Mouse (Mus musculus) lung, embryonic 14.5 days (tissue): ENCODE results near the gene Capn15. TPM values are rescaled to one million over a fixed set of nuclear protein-coding genes. Genes with fewer than 3 reads are reported as not detected.

Experiments
- ATAC-seq: fragments of 200-750 bp; cut with Nextera tagmentation; 2 replicates; pipeline ENCODE4 v1.8.0; 2017; ENCODE audit warnings: mild to moderate bottlenecking, moderate TSS enrichment, moderate library complexity; ENCODE audit not compliant: insufficient read depth
- DNase-seq: peaks from one replicate; pipeline ENCODE4 v3.0.0-alpha.2; 2015
- H3K27ac ChIP-seq: fragments of 300-500 bp; sonication (generic); 2 replicates; pipeline ENCODE4 v1.5.1; 2014; ENCODE audit warnings: low read depth, mild to moderate bottlenecking, moderate library complexity
- H3K27me3 ChIP-seq: fragments of 300-500 bp; sonication (generic); 2 replicates; pipeline ENCODE4 v1.6.1; 2014; ENCODE audit warnings: low read length, control low read depth; ENCODE audit not compliant: insufficient read depth
- H3K36me3 ChIP-seq: fragments of 300-500 bp; sonication (generic); 2 replicates; pipeline ENCODE4 v1.6.1; 2014; ENCODE audit warnings: control low read depth; ENCODE audit not compliant: insufficient read depth
- H3K4me1 ChIP-seq: fragments of 300-500 bp; sonication (generic); 2 replicates; pipeline ENCODE4 v1.6.1; 2014; ENCODE audit warnings: antibody characterized with exemption, control low read depth; ENCODE audit not compliant: insufficient read depth
- H3K4me2 ChIP-seq: fragments of 300-500 bp; sonication (generic); 2 replicates; pipeline ENCODE4 v1.6.1; 2014; ENCODE audit warnings: mild to moderate bottlenecking
- H3K4me3 ChIP-seq: fragments of 300-500 bp; sonication (generic); 2 replicates; pipeline ENCODE4 v1.5.1; 2014; ENCODE audit warnings: low read depth, low read length
- H3K9ac ChIP-seq: fragments of 300-500 bp; sonication (generic); 2 replicates; pipeline ENCODE4 v1.6.1; 2014
- H3K9me3 ChIP-seq: fragments of 300-500 bp; sonication (generic); 2 replicates; pipeline ENCODE4 v1.6.1; 2016; ENCODE audit warnings: low read depth, low read length, control low read depth
- CTCF ChIP-seq: IDR thresholded peaks from 2 replicates; pipeline ENCODE4 v1.5.1; 2016; ENCODE audit warnings: antibody characterized with exemption, low read depth
- WGBS: fragments of 180-500 bp; shearing (Covaris S2); extraction: QIAGEN DNeasy Blood & Tissue Kit; methylation state at CpG from one replicate; pipeline ENCODE4 v1.1.7; 2014; 5-methylcytosine and 5-hydroxymethylcytosine counted together
- polyA plus RNA-seq: library from polyadenylated mRNA; unstranded; fragments of >200 nt; fragmentation: Nextera tagmentation; extraction: Ambion mirVana; gene quantifications from 2 replicates; pipeline ENCODE4 v1.2.1, GENCODE M21; 2014

The Capn15 gene
- polyA plus RNA-seq, 1 experiment from 2014 or later, result 30.5 TPM

GRCm38 (mm10) chr17:26021728-26022341 is 36.2 kb upstream of the Capn15 start:
- no peaks in the 10 kb centered on the region for H3K4me1 ChIP-seq
- ATAC-seq, result no peak
- no peak overlapping the region for H3K4me2 ChIP-seq
- H3K9me3 ChIP-seq, result no peaks in the 10 kb centered on the region
- WGBS, result 60% methylated on average over 9 of the region's 9 CpGs
- TF ChIP-seq CTCF, result no peak
- peaks cover 11% of the 10 kb centered on the region; the same call in 1 of the 2 replicates for H3K36me3 ChIP-seq
- DNase-seq, result no peak
- no peak overlapping the region for H3K9ac ChIP-seq
- H3K4me3 ChIP-seq, result no peak overlapping the region
- H3K27ac ChIP-seq, result no peak overlapping the region
- H3K27me3 ChIP-seq, result no peaks in the 10 kb centered on the region

GRCm38 (mm10) chr17:26020848-26021347 is 35.3 kb upstream of the Capn15 start:
- Histone ChIP-seq H3K9me3 (no peaks in the 10 kb centered on the region), H3K4me3 (no peak overlapping the region), H3K9ac (no peak overlapping the region), H3K27ac (no peak overlapping the region), H3K4me2 (no peak overlapping the region), H3K36me3 (peaks cover 7% of the 10 kb centered on the region; the same call in 1 of the 2 replicates), H3K27me3 (no peaks in the 10 kb centered on the region), H3K4me1 (no peaks in the 10 kb centered on the region)
- ATAC-seq (no peak), DNase-seq (no peak)
- 84% methylated on average over 7 of the region's 7 CpGs for WGBS
- no peak for TF ChIP-seq CTCF

DNA sequence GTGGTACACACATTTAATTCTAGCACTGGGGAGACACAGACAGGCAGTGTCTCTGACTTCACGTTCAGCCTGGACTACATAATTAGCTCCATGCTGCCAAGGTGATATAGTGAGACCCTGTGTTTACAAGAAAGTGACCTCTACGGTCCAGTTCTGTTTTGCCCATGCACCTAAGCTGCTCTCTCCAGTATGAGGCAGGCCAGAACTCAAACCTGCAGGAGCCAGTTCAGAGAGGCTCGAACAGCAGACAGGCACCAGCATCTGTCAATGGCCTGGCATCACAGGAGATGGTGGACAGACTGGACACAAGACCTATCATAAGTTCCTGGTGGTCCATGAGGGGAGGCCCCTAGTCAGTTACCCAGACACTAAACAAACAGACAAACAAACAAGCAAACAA is 32.8 kb upstream of the Capn15 start:
- Histone ChIP-seq H3K9me3 (no peaks in the 10 kb centered on the region), H3K36me3 (peaks cover 15% of the 10 kb centered on the region; the same call in 1 of the 2 replicates), H3K9ac (no peak overlapping the region), H3K4me1 (no peaks in the 10 kb centered on the region), H3K27me3 (no peaks in the 10 kb centered on the region), H3K27ac (no peak overlapping the region), H3K4me2 (no peak overlapping the region), H3K4me3 (no peak overlapping the region)
- no peak for TF ChIP-seq CTCF
- ATAC-seq, result no peak
- WGBS, result 55% methylated on average over 3 of the region's 3 CpGs
- no peak for DNase-seq

GRCm38 (mm10) chr17:26017949-26018348 is 32.4 kb upstream of the Capn15 start:
- ATAC-seq (no peak), DNase-seq (no peak)
- Histone ChIP-seq H3K27ac (no peak overlapping the region), H3K4me2 (no peak overlapping the region), H3K4me3 (no peak overlapping the region), H3K27me3 (no peaks in the 10 kb centered on the region), H3K36me3 (peaks cover 17% of the 10 kb centered on the region; the same call in 1 of the 2 replicates), H3K4me1 (no peaks in the 10 kb centered on the region), H3K9me3 (no peaks in the 10 kb centered on the region), H3K9ac (no peak overlapping the region)
- 62% methylated on average over 5 of the region's 5 CpGs for WGBS
- TF ChIP-seq CTCF, result no peak

GRCm38 (mm10) chr17:26017021-26017420 is 31.4 kb upstream of the Capn15 start:
- Histone ChIP-seq H3K36me3 (peaks cover 24% of the 10 kb centered on the region; the same call in 1 of the 2 replicates), H3K27ac (no peak overlapping the region), H3K9me3 (no peaks in the 10 kb centered on the region), H3K9ac (no peak overlapping the region), H3K4me2 (no peak overlapping the region), H3K4me3 (no peak overlapping the region), H3K27me3 (no peaks in the 10 kb centered on the region), H3K4me1 (no peaks in the 10 kb centered on the region)
- TF ChIP-seq CTCF, result no peak
- no peak for ATAC-seq
- no peak for DNase-seq
- WGBS, result 77% methylated on average over 3 of the region's 3 CpGs

DNA sequence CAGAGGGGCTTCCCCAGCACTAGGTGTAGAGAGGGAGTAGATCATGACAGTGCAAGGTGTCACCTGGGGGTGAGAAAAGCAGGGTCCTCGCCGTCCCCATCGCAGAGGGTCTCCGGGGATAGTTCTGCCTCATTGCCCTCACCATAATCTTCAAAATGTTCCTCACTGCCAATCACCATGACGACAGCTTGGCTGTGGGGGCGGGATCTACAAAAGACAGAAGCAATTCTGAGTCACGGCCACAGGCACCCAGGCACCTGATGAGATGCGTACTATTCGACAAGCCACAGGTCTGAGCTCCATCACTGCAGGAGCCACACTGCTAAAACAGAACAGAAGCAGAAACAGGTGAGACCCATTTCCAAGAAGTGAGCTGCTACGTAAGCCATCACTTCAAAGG is 28.1 kb upstream of the Capn15 start:
- WGBS, result 88% methylated on average over 10 of the region's 10 CpGs
- no peak for ATAC-seq
- H3K4me3 ChIP-seq, result no peak overlapping the region
- no peak overlapping the region for H3K4me2 ChIP-seq
- no peak for DNase-seq
- no peak for TF ChIP-seq CTCF
- no peaks in the 10 kb centered on the region for H3K9me3 ChIP-seq
- peaks cover 29% of the 10 kb centered on the region; the same call in 1 of the 2 replicates for H3K36me3 ChIP-seq
- H3K27ac ChIP-seq, result no peak overlapping the region
- no peaks in the 10 kb centered on the region for H3K4me1 ChIP-seq
- no peak overlapping the region for H3K9ac ChIP-seq
- H3K27me3 ChIP-seq, result no peaks in the 10 kb centered on the region

GRCm38 (mm10) chr17:26011841-26012460 is 26.4 kb upstream of the Capn15 start:
- H3K27ac ChIP-seq, result 0 out of 2 replicates have a peak overlapping the region, but pooled peaks have one; percentile 43
- peaks cover 31% of the 10 kb centered on the region; the same call in 1 of the 2 replicates for H3K36me3 ChIP-seq
- H3K4me1 ChIP-seq, result no peaks in the 10 kb centered on the region
- no peaks in the 10 kb centered on the region for H3K9me3 ChIP-seq
- peak overlapping the region; percentile 29 for H3K4me2 ChIP-seq
- peak; percentile 86 for TF ChIP-seq CTCF
- WGBS, result 8% methylated on average over 15 of the region's 15 CpGs
- no peaks in the 10 kb centered on the region for H3K27me3 ChIP-seq
- no peak overlapping the region for H3K9ac ChIP-seq
- ATAC-seq (peak; percentile 73), DNase-seq (peak; percentile 86)
- H3K4me3 ChIP-seq, result no peak overlapping the region
